ENCODE assay signal across 8 mouse cellular contexts in genomic region chr4:154064827-154065773, GRCm38 (mm10). TPM values are rescaled to one million over a fixed set of nuclear protein-coding genes. Genes with fewer than 3 reads are reported as not detected.
DNase-seq lines count a peak whose midpoint lies in the region; ATAC-seq lines count a peak whose summit lies in the region.

No protein-coding gene starts in this region.

- peak; percentile 33 for DNase-seq in limb, embryonic 11.5 days (ENCODE audit: low spot score)
- DNase-seq in limb, embryonic 10.5 days (ENCODE audit: low spot score) = no peak
- peak; percentile 80 for DNase-seq in brain, adult 2 months (ENCODE audit: low read depth, low spot score)
- peak; percentile 80 for DNase-seq in forebrain, embryonic 14.5 days (ENCODE audit: low spot score)
- DNase-seq in kidney, postnatal 25 days = peak; percentile 19 to 50
- peak; percentile 34 for DNase-seq in lung, postnatal 14 days
- DNase-seq in spleen, postnatal 36 days (ENCODE audit: low spot score in 2 of 2) = no peak

- no peak overlapping the region for H3K9ac ChIP-seq in limb, embryonic 11.5 days (ENCODE audit: low read length)
- no peak overlapping the region for H3K9ac ChIP-seq in forebrain, embryonic 14.5 days (ENCODE audit: low read length)
- H3K9ac ChIP-seq in stomach, embryonic 14.5 days (replicated peaks; ENCODE audit: low read depth, low read length) = no peak overlapping the region

- H3K4me3 ChIP-seq in limb, embryonic 11.5 days (ENCODE audit: low read depth, low read length) = no peak overlapping the region
- H3K4me3 ChIP-seq in limb, embryonic 10.5 days = no peak overlapping the region
- H3K4me3 ChIP-seq in forebrain, embryonic 14.5 days (ENCODE audit: low read depth, low read length) = no peak overlapping the region
- H3K4me3 ChIP-seq in stomach, embryonic 14.5 days (ENCODE audit: low read depth, low read length) = no peak overlapping the region

- H3K27ac ChIP-seq in limb, embryonic 11.5 days (replicated peaks; ENCODE audit: low read depth, low read length) = no peak overlapping the region
- H3K27ac ChIP-seq in limb, embryonic 10.5 days = no peak overlapping the region
- H3K27ac ChIP-seq in forebrain, embryonic 14.5 days (ENCODE audit: low read depth, low read length) = no peak overlapping the region
- H3K27ac ChIP-seq in stomach, embryonic 14.5 days (ENCODE audit: low read length) = no peak overlapping the region

- 0 out of 2 replicates have a peak, but pooled peaks cover 4% of the 10 kb centered on the region for H3K27me3 ChIP-seq in limb, embryonic 11.5 days (ENCODE audit: control insufficient read depth, insufficient read depth, low read length)
- peaks cover 10% of the 10 kb centered on the region for H3K27me3 ChIP-seq in limb, embryonic 10.5 days (ENCODE audit: low read depth, poor library complexity, severe bottlenecking)
- H3K27me3 ChIP-seq in forebrain, embryonic 14.5 days (replicated peaks; ENCODE audit: control insufficient read depth, insufficient read depth, low read length) = peaks cover 2% of the 10 kb centered on the region; the same call in 1 of the 2 replicates
- H3K27me3 ChIP-seq in stomach, embryonic 14.5 days (ENCODE audit: control insufficient read depth, insufficient read depth, low read length) = no peaks in the 10 kb centered on the region

- H3K4me2 ChIP-seq in limb, embryonic 11.5 days (ENCODE audit: low read depth, severe bottlenecking) = no peak overlapping the region
- H3K4me2 ChIP-seq in forebrain, embryonic 14.5 days (ENCODE audit: low read length) = no peak overlapping the region
- no peak overlapping the region for H3K4me2 ChIP-seq in stomach, embryonic 14.5 days (replicated peaks; ENCODE audit: low read depth, low read length)

- no peaks in the 10 kb centered on the region for H3K36me3 ChIP-seq in limb, embryonic 11.5 days (ENCODE audit: control insufficient read depth, insufficient read depth, low read length)
- H3K36me3 ChIP-seq in limb, embryonic 10.5 days = no peaks in the 10 kb centered on the region
- H3K36me3 ChIP-seq in forebrain, embryonic 14.5 days (ENCODE audit: control insufficient read depth, insufficient read depth, low read length) = no peaks in the 10 kb centered on the region
- H3K36me3 ChIP-seq in stomach, embryonic 14.5 days (ENCODE audit: control insufficient read depth, insufficient read depth, low read length) = no peaks in the 10 kb centered on the region

- no peak for ATAC-seq in limb, embryonic 11.5 days (ENCODE audit: insufficient number of reproducible peaks, low FRiP score, low TSS enrichment, low read depth)
- ATAC-seq in forebrain, embryonic 14.5 days = peak; percentile 52; the same call in 1 of the 2 replicates
- 0 out of 2 replicates have a peak, but pooled peaks have one; percentile 33 for ATAC-seq in stomach, embryonic 14.5 days (ENCODE audit: insufficient number of reproducible peaks, insufficient read depth, low FRiP score, low read depth)

- H3K9me3 ChIP-seq in limb, embryonic 11.5 days (ENCODE audit: control insufficient read depth, low read length) = no peaks in the 10 kb centered on the region
- H3K9me3 ChIP-seq in limb, embryonic 10.5 days (replicated peaks) = no peaks in the 10 kb centered on the region
- no peaks in the 10 kb centered on the region for H3K9me3 ChIP-seq in forebrain, embryonic 14.5 days (replicated peaks; ENCODE audit: control insufficient read depth, low read length)
- no peaks in the 10 kb centered on the region for H3K9me3 ChIP-seq in stomach, embryonic 14.5 days (ENCODE audit: control insufficient read depth, low read depth, low read length)

- no peaks in the 10 kb centered on the region for H3K4me1 ChIP-seq in limb, embryonic 11.5 days (ENCODE audit: control insufficient read depth, insufficient read depth, low read length)
- H3K4me1 ChIP-seq in limb, embryonic 10.5 days = no peaks in the 10 kb centered on the region
- H3K4me1 ChIP-seq in forebrain, embryonic 14.5 days (ENCODE audit: control insufficient read depth, insufficient read depth, low read length) = no peaks in the 10 kb centered on the region
- no peaks in the 10 kb centered on the region for H3K4me1 ChIP-seq in stomach, embryonic 14.5 days (ENCODE audit: control insufficient read depth, insufficient read depth, low read length)

- 65% methylated on average over 14 of the region's 14 CpGs for WGBS in limb, embryonic 11.5 days
- WGBS in limb, embryonic 10.5 days = 64% methylated on average over 14 of the region's 14 CpGs
- 62% methylated on average over 14 of the region's 14 CpGs for WGBS in forebrain, embryonic 14.5 days
- 62% methylated on average over 14 of the region's 14 CpGs for WGBS in stomach, embryonic 14.5 days

RNA-seq across cellular contexts. Expression of gene Ccdc27, which starts 22.6 kb away (rescaled TPM):
- not detected in 2 replicates for polyA plus RNA-seq in limb, embryonic 11.5 days (2014; fragmentation: Nextera tagmentation; extraction: Ambion mirVana)
- not detected in 2 replicates for polyA plus RNA-seq in limb, embryonic 10.5 days (2016; fragmentation: Nextera tagmentation; extraction: Ambion mirVana)
- polyA plus RNA-seq in forebrain, embryonic 14.5 days (2014; fragmentation: Nextera tagmentation; extraction: Ambion mirVana) = not detected in 2 replicates
- polyA plus RNA-seq in stomach, embryonic 14.5 days (2014; fragmentation: Nextera tagmentation; extraction: Ambion mirVana) = not detected in 2 replicates

RNA-seq across cellular contexts. Expression of gene Smim1, which starts 39.1 kb away (rescaled TPM):
- polyA plus RNA-seq in limb, embryonic 11.5 days (2014; fragmentation: Nextera tagmentation; extraction: Ambion mirVana) = 9.1 and 9.6 TPM in 2 replicates
- polyA plus RNA-seq in limb, embryonic 10.5 days (2016; fragmentation: Nextera tagmentation; extraction: Ambion mirVana) = 12.7 and 27.4 TPM in 2 replicates
- 3.9 and 4.2 TPM in 2 replicates for polyA plus RNA-seq in forebrain, embryonic 14.5 days (2014; fragmentation: Nextera tagmentation; extraction: Ambion mirVana)
- polyA plus RNA-seq in stomach, embryonic 14.5 days (2014; fragmentation: Nextera tagmentation; extraction: Ambion mirVana) = 36.0 and 40.2 TPM in 2 replicates

RNA-seq across cellular contexts. Expression of gene Lrrc47, which starts 53.6 kb away (rescaled TPM):
- polyA plus RNA-seq in limb, embryonic 11.5 days (2014; fragmentation: Nextera tagmentation; extraction: Ambion mirVana) = 14.9 and 16.0 TPM in 2 replicates
- polyA plus RNA-seq in limb, embryonic 10.5 days (2016; fragmentation: Nextera tagmentation; extraction: Ambion mirVana) = 28.3 and 32.2 TPM in 2 replicates
- polyA plus RNA-seq in forebrain, embryonic 14.5 days (2014; fragmentation: Nextera tagmentation; extraction: Ambion mirVana) = 8.4 and 9.2 TPM in 2 replicates
- 10.4 and 12.0 TPM in 2 replicates for polyA plus RNA-seq in stomach, embryonic 14.5 days (2014; fragmentation: Nextera tagmentation; extraction: Ambion mirVana)

Comparison
In these comparisons a context has a peak if more than half of its experiments do, and no peak if none do; other contexts are left out.
1. DNase-seq: peak in limb, embryonic 11.5 days (single experiment), brain, adult 2 months (single experiment), forebrain, embryonic 14.5 days (single experiment), kidney, postnatal 25 days (2 of 2) and lung, postnatal 14 days (single experiment); none in limb, embryonic 10.5 days (single experiment) and spleen, postnatal 36 days (0 of 2).